Mouse (Mus musculus) layer of hippocampus, postnatal 10 days (tissue): Measurements from ENCODE around the gene Klhl32. TPM values are rescaled to one million over a fixed set of nuclear protein-coding genes. Genes with fewer than 3 reads are reported as not detected.

Source experiments
- DNase-seq, 2 experiments: peaks; one replicate each; pipeline ENCODE4 v3.0.0; 2021; ENCODE audit warnings: low spot score in 2 of 2
- total RNA-seq, 2 experiments: library from RNA; stranded (reverse); gene quantifications; 2 replicates each; pipeline ENCODE4 v1.2.3; 2021

Klhl32 gene
- total RNA-seq, 2 experiments from 2014 or later: 20.3 to 22.4 TPM

DNA sequence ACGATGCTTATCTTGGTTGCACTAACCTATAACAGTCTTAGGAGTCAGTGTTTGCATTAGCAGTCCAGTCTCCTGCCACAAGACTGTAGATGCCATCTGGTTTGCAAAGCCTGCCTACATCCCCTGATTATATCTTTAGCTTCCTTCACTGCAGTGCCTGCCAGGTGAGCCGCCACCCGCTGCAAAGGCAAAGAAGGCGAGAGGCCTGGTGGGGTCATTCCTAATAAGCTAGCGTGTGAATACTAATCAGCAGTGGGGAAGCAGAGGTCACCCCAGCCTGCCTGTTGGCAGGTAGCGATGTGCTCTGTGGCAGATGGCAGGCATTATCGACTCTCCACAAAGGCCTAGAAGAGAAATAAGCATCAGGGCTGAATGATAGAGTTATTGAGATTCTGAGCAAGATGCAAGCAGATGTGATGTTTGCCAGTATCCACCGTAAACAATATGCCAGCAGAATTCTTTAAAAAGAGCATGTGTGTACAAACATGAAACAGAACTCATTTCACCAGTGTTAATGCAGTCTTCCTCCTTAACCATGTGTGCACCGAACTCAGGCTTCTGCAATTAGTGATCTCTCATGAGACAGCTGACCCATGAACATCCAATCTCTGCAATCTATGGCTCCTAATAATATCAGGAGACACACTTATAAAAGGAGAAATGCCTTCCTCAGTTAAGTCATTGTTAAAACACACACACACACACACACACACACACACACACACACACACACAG lies 219.6 kb downstream of the Klhl32 start:
- DNase-seq: no peak

- no peak for DNase-seq
These were observed 220.5 kb downstream of the Klhl32 start for GRCm38 (mm10) chr4:24630430-24630829.

DNA sequence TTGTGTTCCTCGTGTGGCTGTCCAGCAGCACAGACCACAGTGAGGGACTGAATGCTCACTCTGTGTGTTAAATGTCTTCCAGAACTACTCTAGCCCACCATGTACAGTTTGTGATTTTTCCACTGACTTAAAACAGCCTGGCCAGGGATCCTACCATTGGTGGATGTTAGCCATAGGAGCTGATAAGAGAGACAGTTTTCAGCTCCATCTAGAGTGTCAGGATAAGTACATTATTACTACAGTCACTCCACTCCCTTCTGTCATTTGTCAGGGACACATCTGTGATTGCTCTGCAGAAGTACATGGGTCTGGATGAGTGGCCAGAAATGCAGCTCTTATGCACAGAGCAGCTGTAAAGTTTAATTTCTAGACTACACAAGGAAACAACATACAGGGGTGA lies 223.1 kb downstream of the Klhl32 start:
- no peak for DNase-seq

DNA sequence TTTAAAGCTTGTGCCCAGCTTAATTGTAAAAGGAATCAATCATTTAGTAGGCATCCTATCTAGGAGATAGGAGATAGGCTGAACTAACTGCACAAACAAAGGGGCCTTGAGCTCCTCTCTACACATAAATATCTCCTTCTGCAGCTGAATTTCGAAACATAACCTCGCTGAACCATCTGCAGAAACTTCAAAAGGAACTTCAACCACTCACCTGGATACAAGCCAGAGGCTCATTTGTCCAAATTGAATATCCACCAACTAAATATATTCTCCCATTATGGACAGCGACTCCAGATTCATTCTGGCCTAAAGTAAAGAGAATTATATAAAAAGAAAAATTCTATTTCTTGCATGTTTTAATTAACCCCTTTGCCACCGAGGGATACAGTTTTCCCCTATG lies 224.2 kb downstream of the Klhl32 start:
- DNase-seq: no peak

DNA sequence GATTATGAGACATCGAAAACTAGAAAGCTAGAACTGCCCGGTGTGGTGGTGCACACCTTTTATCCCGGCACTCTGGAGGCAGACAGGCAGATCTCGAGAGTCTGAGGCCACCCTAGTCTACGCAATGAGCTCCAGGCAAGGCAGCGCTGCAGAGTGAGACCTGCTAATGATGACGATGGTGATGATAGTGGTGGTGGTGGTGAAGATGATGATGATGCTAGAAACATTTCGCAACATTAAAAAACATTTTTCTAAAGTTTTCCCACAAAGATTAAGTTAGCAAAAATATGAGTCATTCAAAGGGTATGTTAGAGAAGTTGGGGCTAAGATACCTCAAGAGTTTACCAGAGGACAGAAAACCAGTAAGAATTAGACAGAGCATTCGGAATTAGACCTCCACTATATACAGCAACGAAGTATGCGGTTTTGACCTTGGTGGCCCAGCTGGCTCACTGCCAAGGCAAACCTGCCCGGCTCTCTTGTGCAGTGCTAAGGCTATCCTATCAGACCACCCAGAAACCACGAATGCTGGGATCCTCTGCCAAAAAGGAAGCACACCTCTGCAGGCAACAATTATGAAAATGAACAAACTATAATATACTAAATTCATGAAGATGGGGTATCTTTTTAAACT lies 224.9 kb downstream of the Klhl32 start:
- no peak for DNase-seq

DNA sequence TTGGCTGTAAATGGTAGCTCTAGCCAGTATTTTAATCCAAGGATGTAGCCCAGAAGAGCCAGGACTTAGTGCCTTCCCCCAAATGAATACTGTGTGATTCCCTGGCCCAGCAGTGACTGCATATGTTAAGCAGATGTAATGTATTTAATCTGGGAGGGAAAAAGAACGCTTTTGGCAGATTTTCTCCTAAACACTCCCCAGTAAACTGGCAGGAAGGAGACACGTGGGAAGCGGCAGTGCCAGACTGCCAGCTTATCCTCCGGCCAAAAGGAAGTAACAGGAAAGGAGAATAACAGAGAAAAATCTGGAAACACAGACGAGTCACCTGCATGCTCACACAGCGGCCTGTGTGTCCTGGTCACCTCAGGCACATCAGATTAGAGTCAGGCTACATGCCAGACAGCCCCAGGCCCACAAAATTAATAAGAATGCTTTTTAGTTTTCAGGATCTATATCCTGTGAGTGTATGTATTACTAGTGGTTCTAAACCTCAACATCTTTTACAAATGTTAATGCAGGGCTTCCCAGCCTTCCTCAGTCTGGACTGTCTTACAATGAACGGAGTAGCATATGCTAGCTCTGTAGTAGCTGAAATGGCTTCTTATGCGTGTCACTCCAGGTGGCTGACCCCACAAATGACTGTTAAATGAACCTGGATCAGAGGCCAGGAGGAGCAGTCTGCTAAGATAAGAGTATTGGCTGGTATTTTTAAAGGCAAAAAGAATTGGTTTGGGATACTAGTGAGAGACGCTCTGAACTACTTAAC lies 229.3 kb downstream of the Klhl32 start:
- peak in 1 of 2 experiments; percentile 35 for DNase-seq

- DNase-seq: peak in 1 of 2 experiments; percentile 53
These were observed 230.5 kb downstream of the Klhl32 start for GRCm38 (mm10) chr4:24620440-24620839.

DNA sequence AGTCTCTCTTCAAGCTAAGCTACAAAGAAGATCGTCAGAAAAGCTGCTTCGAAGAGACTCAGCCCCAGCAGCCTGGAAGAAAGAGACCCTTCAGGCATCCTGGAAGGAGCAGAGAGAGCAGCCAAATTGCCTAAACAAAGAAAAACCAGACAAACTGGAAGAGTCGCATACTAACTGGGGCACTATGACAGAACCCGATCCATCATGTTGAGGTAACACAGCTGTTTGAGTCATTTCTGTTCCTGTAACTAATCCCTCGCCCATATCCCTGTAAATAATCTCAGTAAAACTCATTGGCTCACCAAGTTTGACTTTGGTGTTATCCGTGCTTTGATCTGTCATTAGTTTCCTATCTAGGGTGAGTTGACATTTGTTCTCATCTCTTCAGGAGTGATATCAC lies 230.9 kb downstream of the Klhl32 start:
- DNase-seq: no peak

GRCm38 (mm10) chr4:24609564-24609963 lies 241.4 kb downstream of the Klhl32 start:
- DNase-seq: no peak

GRCm38 (mm10) chr4:24609085-24609484 lies 241.8 kb downstream of the Klhl32 start:
- DNase-seq: no peak

DNA sequence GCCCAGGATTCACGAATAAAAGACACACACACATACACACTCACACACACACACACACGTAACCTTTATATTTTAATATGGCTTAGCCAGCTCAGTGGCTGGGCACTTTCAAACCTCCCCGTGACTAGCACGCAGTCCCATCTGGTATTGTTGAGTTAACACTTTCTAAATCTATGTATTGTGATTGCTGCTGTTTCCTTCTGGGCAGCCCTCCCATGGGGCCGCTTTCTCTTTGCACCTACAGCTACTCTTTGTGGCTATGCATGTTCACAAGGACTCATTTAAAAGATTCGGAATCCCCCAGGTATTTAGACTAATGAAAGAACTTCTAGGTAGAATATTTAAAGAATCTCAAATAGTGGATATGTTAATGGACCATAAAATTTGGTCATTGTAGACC lies 249.2 kb downstream of the Klhl32 start:
- DNase-seq: no peak

DNA sequence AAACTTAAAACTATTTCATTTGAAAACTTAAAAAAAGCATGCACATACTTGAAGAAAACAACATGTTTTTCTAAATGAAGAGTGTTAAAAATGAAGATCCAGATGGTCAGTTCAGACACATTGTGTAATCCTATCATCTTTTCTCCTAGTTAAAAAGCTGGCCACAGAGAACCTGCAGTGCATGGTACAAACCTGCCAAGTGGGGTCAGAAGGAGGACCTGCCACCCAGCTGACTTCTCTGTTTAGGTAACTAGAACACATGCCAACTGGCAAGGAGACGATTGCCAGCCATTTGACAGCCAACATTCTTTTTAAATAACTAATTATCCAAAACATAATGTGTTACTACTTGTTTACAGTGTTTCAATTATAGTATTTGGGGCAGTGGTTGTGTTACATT lies 252.3 kb downstream of the Klhl32 start:
- no peak for DNase-seq

- no peak for DNase-seq
These were observed 253.8 kb downstream of the Klhl32 start for GRCm38 (mm10) chr4:24596942-24597611.

DNA sequence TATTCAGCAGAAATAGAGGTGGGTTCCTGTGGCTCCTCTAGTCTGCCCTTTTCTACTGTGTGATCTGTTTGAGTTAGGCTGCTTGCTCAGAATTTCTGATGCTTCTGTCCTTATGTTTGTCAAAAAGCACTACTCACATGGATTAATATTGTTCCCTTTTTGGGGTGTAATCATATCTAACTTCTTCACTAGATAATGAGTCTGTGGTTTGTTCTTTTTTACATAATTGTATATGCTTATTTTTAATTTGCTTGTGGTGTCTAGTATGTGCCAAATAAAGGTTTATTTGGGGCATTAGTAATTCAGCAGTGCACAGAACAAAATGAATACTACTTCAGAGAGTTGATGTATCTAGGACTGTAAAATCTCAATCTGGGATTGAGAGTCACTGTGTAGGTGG lies 256.1 kb downstream of the Klhl32 start:
- no peak for DNase-seq

DNA sequence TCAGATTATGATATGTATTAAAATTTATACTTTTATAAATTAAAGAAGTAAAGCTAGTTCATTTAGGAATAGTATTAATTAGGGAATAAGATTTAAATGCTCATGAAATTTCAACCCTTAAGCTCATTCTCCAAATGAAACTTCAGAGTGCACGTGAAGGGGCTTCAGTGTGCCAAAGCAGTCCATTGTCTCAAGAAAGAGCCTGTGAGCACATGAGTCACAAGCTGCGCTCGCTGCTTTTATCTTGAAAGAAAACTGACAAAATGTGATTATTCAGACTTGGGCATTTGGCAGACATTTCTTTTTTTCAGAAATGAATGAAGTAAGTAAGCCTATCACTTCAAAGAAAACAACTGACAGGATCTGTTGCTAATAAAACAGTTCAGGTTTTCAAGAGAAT lies 266.9 kb downstream of the Klhl32 start:
- no peak for DNase-seq

GRCm38 (mm10) chr4:24582295-24582694 lies 268.6 kb downstream of the Klhl32 start:
- DNase-seq: no peak

DNA sequence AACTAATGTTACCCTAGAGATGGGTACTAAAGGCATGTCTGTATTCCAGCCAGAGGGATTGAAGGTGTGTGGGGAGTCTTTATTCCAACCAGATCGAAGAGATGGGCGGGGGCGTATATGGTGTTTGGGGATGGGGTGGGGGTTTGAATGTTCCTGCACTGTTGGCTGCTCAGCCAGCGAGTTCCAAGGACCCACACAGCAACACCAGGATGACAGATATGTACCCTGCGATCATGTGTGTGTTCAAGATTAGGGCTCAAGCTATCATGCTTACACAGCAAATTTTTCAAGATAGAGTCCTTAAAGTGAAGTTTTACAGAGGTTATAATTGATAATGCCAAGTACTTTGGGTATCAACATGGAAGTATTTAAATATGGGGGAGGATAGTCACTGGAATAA lies 273.3 kb downstream of the Klhl32 start:
- DNase-seq: no peak

- DNase-seq: peak; percentile 89 to 91
These were observed 276.6 kb downstream of the Klhl32 start for GRCm38 (mm10) chr4:24574276-24574675.

DNA sequence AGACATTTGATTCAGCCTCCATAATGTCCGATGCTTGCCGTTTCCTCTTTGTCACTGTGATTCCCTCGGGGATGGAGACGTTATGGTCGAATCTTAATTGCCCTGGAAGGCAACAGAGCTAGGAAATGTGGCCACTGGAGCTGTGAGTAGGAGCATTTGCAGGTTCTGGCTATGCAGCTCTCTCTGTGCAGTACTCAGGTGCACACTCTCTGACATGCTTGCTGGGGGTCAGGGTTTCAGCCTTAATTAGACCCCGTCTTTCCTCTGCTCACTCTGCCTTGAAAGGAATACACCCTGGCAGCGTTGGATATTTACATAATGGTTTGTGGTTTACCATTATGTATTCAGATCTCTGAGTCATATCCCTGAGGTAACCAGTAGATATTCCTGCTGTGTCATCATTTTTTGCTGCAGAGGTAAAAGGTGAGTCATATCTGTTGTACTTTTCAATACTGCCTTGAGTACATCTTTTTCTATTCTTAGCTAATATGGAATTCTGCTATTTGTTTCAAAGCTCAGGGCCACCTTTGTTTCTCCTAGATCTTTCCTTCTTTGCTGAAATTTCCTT lies 281.9 kb downstream of the Klhl32 start:
- DNase-seq: no peak

GRCm38 (mm10) chr4:24568026-24568425 lies 282.9 kb downstream of the Klhl32 start:
- DNase-seq: no peak
